Mouse (Mus musculus): ENCODE data around the gene Rfx2.

The Rfx2 gene

GRCm38 (mm10) chr17:56778779-56779362 lies 51.9 kb downstream of the Rfx2 start:
- no peaks in the 10 kb centered on the region for H3K36me3 ChIP-seq (ENCODE audit: control insufficient read depth, insufficient read depth, low read length, poor library complexity, severe bottlenecking)
- DNase-seq (ENCODE audit: low read depth, low spot score) = no peak
- no peaks in the 10 kb centered on the region for H3K27me3 ChIP-seq (ENCODE audit: control insufficient read depth, insufficient read depth, low read length, poor library complexity, severe bottlenecking)

- H3K27me3 ChIP-seq (ENCODE audit: control insufficient read depth, insufficient read depth, low read length, poor library complexity, severe bottlenecking) = no peaks in the 10 kb centered on the region
- H3K36me3 ChIP-seq (ENCODE audit: control insufficient read depth, insufficient read depth, low read length, poor library complexity, severe bottlenecking) = no peaks in the 10 kb centered on the region
- no peak for DNase-seq (ENCODE audit: low read depth, low spot score)
Measured at GRCm38 (mm10) chr17:56777568-56777967, 53.2 kb downstream of the Rfx2 start.

DNA sequence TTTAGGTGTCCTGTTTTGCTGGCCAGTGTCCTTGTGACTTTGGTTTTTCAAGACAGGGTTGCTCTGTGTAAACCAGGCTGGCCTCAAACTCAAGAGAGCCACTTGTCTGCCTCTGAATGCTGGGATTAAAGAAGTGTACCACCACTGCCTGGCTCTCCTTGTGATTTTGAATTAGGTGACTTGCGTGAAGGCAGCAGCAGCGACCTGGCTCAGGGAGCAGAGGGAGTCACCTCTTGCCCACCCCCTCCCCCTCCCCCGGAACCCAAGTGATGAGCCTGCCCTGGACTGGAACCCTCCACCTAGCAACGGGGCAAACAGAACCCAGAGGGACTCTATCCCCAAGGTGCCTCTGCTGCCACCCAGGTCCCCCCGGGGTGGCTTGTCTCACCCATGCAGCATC lies 60.9 kb downstream of the Rfx2 start, which contains the start of gene Prr22:
Prr22 (plus strand) TSS at position 301 of the 400 bp plus-strand sequence.
- no peak for DNase-seq (ENCODE audit: low read depth, low spot score)
- Histone ChIP-seq H3K27me3 (ENCODE audit: control insufficient read depth, insufficient read depth, low read length, poor library complexity, severe bottlenecking) (no peaks in the 10 kb centered on the region), H3K36me3 (ENCODE audit: control insufficient read depth, insufficient read depth, low read length, poor library complexity, severe bottlenecking) (peaks cover 7% of the 10 kb centered on the region)

DNA sequence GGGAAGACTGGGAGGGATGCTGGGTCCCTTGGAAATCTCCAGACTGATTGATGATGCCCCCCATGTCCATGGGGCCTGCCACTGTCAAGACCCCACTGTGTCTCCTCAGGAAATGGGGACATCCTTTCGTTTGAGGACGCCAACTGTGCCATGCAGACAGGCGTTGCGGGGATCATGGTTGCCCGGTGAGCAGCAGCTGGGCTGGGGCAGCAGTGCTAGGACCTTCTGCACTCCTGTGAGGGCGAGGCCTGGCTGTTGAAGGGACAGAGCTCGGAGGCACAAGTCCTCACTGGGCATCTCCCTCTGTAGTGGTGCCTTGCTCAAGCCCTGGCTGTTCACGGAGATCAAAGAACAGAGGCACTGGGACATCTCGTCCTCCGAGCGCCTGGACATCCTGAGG lies 61.9 kb downstream of the Rfx2 start:
- Histone ChIP-seq H3K27me3 (ENCODE audit: control insufficient read depth, insufficient read depth, low read length, poor library complexity, severe bottlenecking) (no peaks in the 10 kb centered on the region), H3K36me3 (ENCODE audit: control insufficient read depth, insufficient read depth, low read length, poor library complexity, severe bottlenecking) (peaks cover 7% of the 10 kb centered on the region)
- DNase-seq (ENCODE audit: low read depth, low spot score) = no peak

DNA sequence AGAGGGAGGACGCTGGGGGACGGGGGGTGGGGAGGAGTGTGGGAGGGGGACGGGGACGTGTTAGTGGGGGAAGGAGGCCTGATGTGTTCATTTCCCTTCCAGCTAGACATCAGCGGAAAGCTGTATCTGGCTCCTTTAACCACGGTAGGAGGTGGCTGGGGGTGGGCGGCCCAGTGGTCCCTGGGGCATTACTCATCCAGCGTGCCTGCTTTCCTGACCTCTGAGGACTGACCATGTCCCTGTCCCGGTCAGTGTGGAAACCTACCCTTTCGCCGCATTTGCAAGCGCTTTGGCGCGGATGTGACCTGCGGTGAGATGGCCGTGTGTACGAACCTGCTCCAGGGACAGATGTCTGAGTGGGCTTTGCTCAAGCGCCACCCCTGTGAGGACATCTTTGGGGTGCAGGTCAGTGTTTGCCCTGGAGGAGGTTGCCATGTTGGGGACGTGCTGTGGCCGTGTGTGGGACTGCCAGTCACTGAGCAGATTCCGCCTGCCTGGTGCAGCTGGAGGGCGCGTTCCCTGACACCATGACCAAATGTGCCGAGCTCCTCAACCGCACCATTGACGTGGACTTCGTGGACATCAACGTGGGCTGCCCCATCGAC lies 63.2 kb downstream of the Rfx2 start:
- DNase-seq (ENCODE audit: low read depth, low spot score) = no peak
- peaks cover 7% of the 10 kb centered on the region for H3K36me3 ChIP-seq (ENCODE audit: control insufficient read depth, insufficient read depth, low read length, poor library complexity, severe bottlenecking)
- H3K27me3 ChIP-seq (ENCODE audit: control insufficient read depth, insufficient read depth, low read length, poor library complexity, severe bottlenecking) = no peaks in the 10 kb centered on the region

DNA sequence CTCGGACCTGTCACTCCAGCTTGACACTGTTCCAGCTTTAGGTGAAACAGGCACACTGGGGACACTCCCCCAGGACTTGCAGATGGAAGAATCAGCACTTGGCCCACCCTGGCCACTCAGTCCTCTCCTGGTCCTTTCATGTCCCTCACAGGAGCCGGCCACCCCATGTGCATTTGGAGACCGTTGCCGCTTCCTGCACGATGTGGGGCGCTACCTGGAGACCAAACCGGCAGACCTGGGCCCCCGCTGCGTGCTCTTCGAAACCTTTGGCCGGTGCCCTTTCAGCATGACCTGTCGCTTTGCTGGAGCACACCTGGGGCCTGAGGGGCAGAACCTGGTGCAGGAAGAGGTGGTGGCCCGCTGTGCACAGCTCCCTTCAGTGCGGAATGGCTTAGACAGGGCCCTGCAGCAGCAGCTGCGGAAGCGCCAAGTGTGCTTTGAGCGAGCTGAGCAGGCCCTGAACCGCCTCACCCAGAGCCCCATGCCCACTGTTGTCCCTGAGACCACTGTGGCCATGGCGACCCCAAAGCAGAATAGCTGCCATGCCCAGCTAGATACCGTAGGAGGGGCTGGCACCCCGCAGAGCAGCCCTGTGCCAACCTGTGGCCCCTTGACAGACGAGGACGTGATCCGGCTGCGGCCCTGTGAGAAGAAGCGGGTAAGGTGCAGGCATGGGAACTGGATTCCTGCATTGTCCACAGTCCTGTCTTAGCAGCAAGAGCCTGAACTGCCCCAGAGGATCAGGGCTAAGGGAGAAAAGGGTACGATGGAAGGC lies 64.0 kb downstream of the Rfx2 start:
- no peak for DNase-seq (ENCODE audit: low read depth, low spot score)
- no peaks in the 10 kb centered on the region for H3K27me3 ChIP-seq (ENCODE audit: control insufficient read depth, insufficient read depth, low read length, poor library complexity, severe bottlenecking)

GRCm38 (mm10) chr17:56765431-56765830 lies 65.4 kb downstream of the Rfx2 start:
- DNase-seq (ENCODE audit: low read depth, low spot score) = no peak
- Histone ChIP-seq H3K36me3 (ENCODE audit: control insufficient read depth, insufficient read depth, low read length, poor library complexity, severe bottlenecking) (peaks cover 6% of the 10 kb centered on the region), H3K27me3 (ENCODE audit: control insufficient read depth, insufficient read depth, low read length, poor library complexity, severe bottlenecking) (no peaks in the 10 kb centered on the region)

More for the DNA sequence above, 64.0 kb downstream of the Rfx2 start:
- H3K36me3 ChIP-seq (ENCODE audit: control insufficient read depth, insufficient read depth, low read length, poor library complexity, severe bottlenecking) = peaks cover 7% of the 10 kb centered on the region

DNA sequence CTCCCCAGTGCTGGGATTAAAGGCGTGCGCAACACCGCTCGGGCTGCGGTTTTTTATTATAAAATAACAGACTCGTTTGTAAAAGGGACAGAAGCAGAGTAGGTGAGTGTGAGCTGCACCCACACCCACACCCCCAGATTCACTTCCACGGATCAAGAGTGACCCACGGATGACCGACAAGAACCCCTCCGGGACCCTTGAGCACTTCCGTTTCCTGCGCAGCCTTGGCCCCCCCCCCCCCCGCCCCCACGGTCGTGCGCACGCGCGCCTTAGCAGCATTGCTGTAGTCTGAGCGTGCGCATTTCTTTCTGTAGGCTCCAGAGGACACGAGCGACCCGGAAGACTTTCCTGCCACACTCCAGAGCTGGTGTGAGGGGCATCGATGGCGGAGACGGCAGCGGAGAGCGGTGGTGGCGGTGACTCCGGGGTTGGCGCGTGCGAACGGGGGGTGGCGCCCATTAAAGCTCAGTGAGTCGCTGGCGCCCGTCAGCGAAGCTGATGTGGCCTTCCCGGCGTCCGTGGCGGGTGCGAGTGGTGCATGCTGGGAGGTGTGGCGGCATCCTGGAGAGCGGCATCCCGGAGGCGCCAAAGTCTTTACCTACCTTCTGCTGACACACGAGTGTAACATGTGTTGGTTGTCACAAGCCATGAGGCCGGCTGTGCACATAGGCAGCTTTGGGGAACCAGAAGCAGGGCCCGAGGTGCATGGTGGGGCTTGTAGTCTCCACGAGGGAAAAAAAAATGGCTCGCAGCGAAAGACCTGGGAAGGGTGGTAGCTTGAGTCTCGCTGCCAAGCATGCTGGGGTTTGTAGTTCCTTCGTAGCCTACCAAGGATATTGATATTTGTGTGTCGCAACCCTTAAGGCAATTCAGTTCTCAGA lies 66.1 kb downstream of the Rfx2 start, which contains the start of gene Dus3l:
Dus3l (plus strand) TSS at position 284 of the 881 bp plus-strand sequence.
- peak; percentile 91 for DNase-seq (ENCODE audit: low read depth, low spot score)
- peaks cover 4% of the 10 kb centered on the region for H3K36me3 ChIP-seq (ENCODE audit: control insufficient read depth, insufficient read depth, low read length, poor library complexity, severe bottlenecking)
- H3K27me3 ChIP-seq (ENCODE audit: control insufficient read depth, insufficient read depth, low read length, poor library complexity, severe bottlenecking) = no peaks in the 10 kb centered on the region

- Histone ChIP-seq H3K27me3 (ENCODE audit: control insufficient read depth, insufficient read depth, low read length, poor library complexity, severe bottlenecking) (no peaks in the 10 kb centered on the region), H3K36me3 (ENCODE audit: control insufficient read depth, insufficient read depth, low read length, poor library complexity, severe bottlenecking) (peaks cover 4% of the 10 kb centered on the region; the same call in 1 of the 2 replicates)
- no peak for DNase-seq (ENCODE audit: low read depth, low spot score)
Measured at GRCm38 (mm10) chr17:56763741-56764250, 67.0 kb downstream of the Rfx2 start.

DNA sequence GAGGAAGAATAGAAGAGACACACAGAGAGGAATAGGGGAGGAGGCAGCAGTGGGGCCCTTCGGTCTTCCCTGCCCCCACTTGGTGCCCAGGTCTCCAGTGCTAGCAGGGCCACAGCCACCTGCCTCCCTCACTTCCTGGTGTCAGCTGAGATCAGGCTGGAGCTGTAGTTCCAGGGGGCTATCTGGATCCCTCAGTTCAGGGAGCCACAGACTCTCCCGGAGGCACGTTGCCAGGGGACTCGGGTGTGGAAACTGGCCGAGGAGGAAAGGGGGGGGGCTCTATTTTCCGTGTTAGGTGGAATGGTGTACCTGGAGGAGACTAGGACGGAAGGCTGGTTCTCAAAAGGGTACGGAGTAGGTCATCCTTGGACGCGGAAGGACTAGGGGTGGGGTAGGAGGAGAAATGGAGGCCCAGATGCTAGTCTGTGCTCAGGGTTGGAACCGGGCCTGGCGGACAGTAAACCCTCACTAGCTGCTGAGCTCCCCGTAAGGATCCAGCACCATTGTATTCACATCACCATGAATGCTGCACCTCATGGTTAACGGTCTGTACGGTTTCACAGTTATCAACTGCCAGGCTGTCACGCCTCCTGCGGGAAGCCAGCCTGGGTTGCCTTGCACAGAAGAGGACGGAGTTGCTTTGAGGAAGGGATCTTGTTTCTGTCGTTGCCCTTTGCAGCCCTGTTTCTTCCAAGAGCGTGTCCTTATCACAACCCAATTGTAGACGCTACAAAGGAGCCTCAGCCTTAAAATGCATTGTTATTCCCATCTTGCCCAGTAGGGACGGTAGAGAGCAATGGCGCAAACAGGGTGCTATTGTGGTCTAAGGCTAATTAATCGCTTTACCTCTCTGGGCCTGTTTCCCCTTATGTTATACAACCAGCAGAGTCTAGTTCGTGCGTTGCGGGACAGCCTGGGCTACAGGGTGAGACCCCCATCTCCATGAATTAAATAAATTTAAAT lies 67.8 kb downstream of the Rfx2 start:
- H3K36me3 ChIP-seq (ENCODE audit: control insufficient read depth, insufficient read depth, low read length, poor library complexity, severe bottlenecking) = peaks cover 1% of the 10 kb centered on the region; the same call in 1 of the 2 replicates
- DNase-seq (ENCODE audit: low read depth, low spot score) = peak; percentile 88
- H3K27me3 ChIP-seq (ENCODE audit: control insufficient read depth, insufficient read depth, low read length, poor library complexity, severe bottlenecking) = no peaks in the 10 kb centered on the region

- DNase-seq (ENCODE audit: low read depth, low spot score) = peak; percentile 94
- Histone ChIP-seq H3K36me3 (ENCODE audit: control insufficient read depth, insufficient read depth, low read length, poor library complexity, severe bottlenecking) (no peaks in the 10 kb centered on the region), H3K27me3 (ENCODE audit: control insufficient read depth, insufficient read depth, low read length, poor library complexity, severe bottlenecking) (no peaks in the 10 kb centered on the region)
Measured at GRCm38 (mm10) chr17:56761991-56762410, 68.8 kb downstream of the Rfx2 start.

DNA sequence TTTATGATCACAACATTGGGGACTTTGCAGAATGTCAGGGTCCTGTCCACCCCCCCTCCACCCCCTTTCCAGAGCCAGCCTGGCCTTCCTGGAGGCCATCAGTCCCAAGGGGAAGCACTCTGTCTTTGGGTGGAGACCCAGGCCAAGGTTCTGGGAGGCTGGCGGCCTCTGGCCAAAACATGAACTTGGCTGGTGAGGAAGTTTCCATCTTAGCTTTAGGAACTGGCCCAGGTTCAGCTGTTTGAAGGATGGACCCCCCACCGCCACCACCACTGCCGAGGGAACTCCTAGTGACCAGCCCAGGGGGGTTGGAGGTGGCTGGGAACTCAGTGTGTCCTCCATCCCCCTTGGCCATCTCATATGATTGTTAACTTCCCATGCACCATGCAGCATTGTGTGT lies 69.7 kb downstream of the Rfx2 start:
- Histone ChIP-seq H3K36me3 (ENCODE audit: control insufficient read depth, insufficient read depth, low read length, poor library complexity, severe bottlenecking) (no peaks in the 10 kb centered on the region), H3K27me3 (ENCODE audit: control insufficient read depth, insufficient read depth, low read length, poor library complexity, severe bottlenecking) (no peaks in the 10 kb centered on the region)
- DNase-seq (ENCODE audit: low read depth, low spot score) = no peak

DNA sequence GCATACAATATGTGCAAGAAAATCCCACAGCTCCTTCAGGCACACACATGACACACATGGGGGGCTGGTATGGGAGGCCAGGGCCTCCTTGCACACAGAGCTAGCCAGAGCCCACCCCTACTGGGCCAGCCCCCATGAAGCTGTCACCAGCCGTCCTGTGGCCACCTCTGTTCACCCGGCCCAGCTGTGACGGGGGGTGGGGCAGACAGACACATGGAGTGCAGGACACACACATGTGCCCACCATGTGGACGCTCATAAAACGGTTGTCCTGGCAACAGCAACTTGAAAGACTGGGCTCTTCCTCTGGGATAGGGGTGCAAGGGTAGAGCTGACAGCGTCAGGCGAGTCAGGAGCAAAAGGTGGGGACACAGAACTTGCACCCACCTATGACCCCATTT lies 71.6 kb downstream of the Rfx2 start:
- no peaks in the 10 kb centered on the region for H3K36me3 ChIP-seq (ENCODE audit: control insufficient read depth, insufficient read depth, low read length, poor library complexity, severe bottlenecking)
- DNase-seq (ENCODE audit: low read depth, low spot score) = no peak
- no peaks in the 10 kb centered on the region for H3K27me3 ChIP-seq (ENCODE audit: control insufficient read depth, insufficient read depth, low read length, poor library complexity, severe bottlenecking)

All from splenic B cell, adult 2 months (primary cell).